Mouse (Mus musculus): ENCODE results near the gene Cenpf.

Cenpf gene

GRCm38 (mm10) chr1:189627976-189628768 lies 59.7 kb downstream of the Cenpf start:
- DNase-seq: peak; percentile 67 to 68

- DNase-seq: peak; percentile 13 to 46
Measured at GRCm38 (mm10) chr1:189624756-189625155, 63.1 kb downstream of the Cenpf start.

- DNase-seq: no peak
Measured at GRCm38 (mm10) chr1:189618970-189619740, 68.7 kb downstream of the Cenpf start.

- no peak for DNase-seq
Measured at GRCm38 (mm10) chr1:189617381-189617780, 70.5 kb downstream of the Cenpf start.

- DNase-seq: no peak
Measured at GRCm38 (mm10) chr1:189615246-189615645, 72.6 kb downstream of the Cenpf start.

- DNase-seq: no peak
Measured at GRCm38 (mm10) chr1:189613076-189613475, 74.8 kb downstream of the Cenpf start.

- DNase-seq: no peak
Measured at GRCm38 (mm10) chr1:189611775-189612174, 76.1 kb downstream of the Cenpf start.

GRCm38 (mm10) chr1:189608640-189609039 lies 79.2 kb downstream of the Cenpf start:
- DNase-seq: no peak

GRCm38 (mm10) chr1:189608039-189608438 lies 79.8 kb downstream of the Cenpf start:
- DNase-seq: no peak

GRCm38 (mm10) chr1:189605598-189606126 lies 82.2 kb downstream of the Cenpf start:
- no peak for DNase-seq

GRCm38 (mm10) chr1:189597096-189597495 lies 90.8 kb downstream of the Cenpf start:
- DNase-seq: no peak
